Mouse (Mus musculus) naive thymus-derived CD4-positive, alpha-beta T cell, adult 2 months (primary cell): ENCODE measurements around the gene Dido1.

Experiments
- DNase-seq: peaks from one replicate; pipeline ENCODE4 v3.0.0-alpha.2; 2011; ENCODE audit warnings: low read depth

The Dido1 gene

DNA sequence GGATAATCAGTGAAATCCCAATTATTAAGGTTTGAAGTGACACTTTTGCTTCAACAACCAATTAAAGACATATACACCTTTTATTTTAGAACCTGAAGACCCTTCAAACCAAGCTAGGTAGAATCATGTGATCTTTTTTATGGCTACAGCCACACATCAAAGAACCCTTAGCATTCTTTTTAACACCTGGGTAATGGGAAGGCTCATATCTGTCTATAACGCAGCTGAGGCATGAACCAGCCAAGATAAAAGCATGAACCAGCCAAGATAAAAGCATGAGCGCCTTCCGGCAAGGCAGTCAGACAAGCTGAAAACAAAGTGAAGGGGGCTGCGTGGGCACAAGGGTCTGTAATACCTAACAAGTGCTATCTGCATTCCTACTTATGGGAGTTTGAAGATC lies 25.8 kb downstream of the Dido1 start:
- no peak for DNase-seq

DNA sequence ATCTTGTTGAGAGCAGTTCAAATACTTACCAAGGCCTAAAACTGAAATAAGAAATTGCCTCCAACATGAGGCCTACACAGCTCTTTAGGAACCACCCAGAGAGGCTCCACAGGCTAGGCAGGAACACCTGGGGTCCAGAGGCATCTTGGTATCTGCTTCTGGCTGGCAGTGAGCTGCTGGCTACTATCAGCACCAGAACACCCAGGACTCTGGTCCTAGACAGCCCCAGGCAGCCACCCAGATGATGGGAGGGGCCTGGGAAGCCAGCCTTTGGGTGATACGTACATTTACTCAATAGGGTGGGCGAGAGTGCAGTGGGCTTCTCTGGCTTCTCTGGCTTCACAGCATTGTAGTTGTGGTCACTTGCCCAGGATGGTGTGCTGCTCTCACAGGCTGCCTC lies 26.3 kb downstream of the Dido1 start:
- DNase-seq = no peak

DNA sequence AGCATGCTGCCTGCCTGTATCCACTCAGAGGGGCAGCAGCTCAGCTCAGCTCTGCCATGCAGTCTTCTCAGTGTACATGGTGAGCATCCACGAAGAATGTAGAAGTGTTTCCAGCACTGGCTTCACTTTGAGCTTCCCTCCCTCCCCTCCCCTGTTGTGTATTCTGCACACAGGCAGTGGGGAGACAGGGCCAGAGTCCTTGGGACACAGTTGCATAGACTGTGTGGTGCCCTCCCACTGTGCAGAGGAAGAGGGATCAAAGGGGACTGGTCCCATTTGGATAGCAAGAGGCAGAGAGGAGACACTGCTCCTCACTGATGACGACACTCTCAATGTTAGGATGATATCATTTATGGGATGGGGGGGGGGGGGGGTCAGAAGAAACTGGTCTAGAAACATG lies 28.6 kb downstream of the Dido1 start:
- DNase-seq = no peak

DNA sequence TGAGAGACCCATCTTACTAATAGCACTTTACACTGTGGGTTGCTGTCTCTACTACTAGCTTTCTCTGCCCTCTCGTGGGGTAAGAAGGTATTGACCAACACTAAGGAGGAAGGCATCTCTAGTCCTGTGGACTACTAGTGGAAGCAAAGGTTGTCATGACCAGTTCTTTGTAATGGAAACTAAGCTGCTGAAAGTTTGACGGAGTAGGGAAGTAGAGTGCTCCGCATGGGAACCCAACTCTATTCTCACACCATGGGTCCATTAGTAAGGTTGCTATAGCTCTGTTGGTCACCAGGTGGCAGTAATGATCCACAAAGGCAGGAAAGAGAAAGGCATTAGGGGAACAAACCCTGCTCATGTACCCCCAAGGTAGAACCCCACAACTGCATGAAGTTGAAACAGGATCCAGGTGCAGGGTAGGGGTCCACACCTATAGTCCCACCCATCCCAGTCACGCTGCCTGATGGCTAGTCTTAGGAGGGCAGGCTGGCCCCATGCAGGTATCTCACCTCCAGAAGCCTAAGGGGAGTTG lies 31.1 kb downstream of the Dido1 start:
- DNase-seq = peak; percentile 88

DNA sequence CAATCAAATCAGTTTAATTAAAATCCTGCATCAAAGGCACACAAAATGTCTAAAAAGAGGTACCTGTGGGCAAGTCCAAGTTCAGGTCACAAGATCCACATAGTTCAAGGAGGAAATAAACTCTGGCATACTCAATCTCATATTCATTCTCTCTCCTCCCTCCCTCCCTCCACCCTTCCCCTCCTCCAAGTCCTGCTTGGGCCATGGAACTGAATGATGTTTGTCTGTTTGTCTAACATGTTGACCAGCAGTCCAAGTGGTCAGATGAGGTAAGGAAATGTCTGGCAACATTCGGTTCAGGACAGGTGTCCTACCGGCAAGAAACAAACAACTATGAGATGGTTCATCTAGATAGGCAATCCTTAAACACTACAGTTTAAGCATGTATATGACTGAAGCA lies 33.1 kb downstream of the Dido1 start:
- no peak for DNase-seq

DNA sequence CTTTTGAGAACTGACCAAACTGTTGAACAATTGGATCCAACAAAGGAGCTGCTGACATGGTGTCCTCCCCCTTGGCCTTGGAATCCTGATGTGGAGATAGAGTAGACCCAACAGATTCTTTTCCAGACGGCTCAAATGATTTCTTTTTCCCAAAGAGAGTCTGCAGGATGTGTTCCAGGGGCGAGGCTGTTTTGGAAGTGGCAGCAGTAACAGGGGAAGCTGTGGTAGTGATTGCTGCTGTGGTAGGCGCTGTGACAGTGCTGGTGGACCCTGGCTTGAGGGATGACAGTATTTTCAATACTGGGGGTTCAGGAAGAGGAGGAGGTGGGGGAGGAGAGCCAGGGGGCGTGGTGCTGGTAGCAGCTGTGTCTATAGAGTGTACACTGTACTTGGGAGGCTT lies 47.8 kb downstream of the Dido1 start:
- no peak for DNase-seq

DNA sequence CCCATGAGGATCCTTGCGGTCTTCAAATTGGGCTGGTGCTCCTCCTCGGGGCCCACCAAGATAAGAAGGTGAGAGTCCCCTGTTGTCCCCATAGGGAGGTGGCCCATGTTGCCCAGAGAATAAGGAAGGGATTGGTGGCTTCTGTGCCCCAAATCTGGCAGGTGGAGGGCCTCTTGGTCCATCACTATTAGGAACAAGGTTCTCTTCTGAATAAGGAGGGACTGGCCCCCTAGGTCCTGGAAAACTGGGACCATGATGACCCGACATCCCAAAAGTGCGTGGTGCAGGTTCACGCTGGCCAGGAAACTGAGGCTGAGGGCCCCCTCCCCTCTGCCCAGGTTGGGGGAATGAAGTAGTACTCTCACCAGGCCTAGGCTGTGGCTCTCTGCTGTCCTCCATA lies 49.3 kb downstream of the Dido1 start:
- DNase-seq = no peak

DNA sequence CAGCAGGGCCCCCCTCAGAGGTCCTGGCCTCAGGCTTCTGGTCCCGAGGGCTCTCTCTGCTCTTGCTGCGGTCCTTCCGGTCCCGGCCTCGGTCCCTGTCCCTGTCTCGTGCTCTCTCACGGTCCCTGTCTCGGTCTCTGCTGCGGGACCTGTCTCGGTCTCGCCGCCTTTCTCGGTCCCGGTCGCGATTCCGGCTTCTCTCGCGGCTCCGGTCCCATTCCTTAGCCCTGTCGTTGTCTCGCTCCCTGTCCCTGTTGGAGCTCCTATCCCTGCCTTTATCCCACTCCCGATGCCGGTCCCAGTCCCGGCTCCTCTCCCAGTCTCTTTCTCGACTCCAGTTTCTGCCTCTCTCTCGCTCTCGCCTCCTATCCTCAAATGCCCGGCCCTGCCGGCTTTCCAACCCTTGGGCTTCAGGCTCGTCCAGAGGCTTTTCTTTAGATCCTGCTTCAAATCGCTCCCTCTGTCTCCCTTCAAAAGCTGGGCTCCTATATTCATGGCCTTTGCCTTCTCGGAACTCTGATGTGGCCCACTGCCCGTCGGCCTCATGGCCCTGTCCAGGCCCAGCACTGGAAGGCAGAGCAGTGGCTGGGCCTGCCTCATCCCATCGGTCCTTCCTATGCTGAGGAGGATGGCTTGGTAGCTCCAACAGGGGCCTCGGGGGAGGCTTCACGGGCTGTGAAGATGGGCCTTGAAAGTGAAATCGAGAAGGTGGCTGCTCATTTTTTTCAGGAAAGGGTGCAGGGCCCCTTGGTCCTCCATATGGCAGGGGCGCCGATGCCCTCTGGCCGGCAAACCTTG lies 50.2 kb downstream of the Dido1 start:
- DNase-seq = no peak

DNA sequence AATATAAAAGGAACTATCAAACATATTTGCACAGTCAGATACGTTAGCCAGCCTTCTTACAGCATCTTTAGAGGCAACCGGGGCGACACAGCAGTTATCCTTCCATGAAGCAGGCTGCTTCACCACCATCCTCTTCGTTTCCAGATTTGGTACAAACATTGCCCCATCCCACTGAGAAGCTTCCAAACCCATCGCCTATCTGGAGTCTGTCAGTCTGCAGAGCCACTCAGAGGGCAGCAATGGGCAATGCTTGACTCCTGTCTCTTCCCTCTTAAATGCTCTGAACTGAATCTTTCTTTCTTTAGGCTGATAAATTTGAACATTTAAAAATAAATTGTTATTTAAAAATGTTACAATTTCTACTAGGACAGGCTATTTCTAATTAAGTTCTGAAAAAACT lies 51.4 kb downstream of the Dido1 start:
- no peak for DNase-seq

DNA sequence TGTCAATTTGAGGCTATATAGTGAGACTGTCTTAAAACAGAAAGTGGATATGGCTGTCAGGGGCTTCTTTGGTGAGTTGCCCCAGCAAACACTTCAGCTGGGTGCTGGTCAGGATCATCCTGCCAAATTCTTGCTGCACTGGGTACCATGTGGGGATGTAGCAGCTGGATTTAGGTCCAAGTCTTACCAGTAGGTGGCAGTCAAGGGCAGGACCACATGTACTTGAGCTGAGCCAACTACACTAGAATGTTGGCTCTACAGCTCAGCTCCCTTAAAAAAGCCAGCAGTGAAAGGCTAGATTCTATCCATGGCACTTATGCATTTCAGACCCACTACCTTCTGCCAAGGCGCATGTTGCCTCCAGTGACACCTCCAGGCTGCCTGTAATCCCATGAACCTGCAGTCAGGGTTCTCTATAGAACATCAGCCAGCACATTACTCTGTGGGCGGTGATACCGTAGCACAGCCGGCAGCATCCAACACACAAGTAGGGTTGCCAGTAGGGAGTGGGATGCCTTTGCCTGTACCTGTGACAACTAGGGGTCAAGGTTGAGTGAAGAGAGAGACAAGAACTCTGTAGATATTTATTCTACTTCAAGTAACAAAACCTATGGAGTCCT lies 52.3 kb downstream of the Dido1 start:
- DNase-seq = peak; percentile 86

DNA sequence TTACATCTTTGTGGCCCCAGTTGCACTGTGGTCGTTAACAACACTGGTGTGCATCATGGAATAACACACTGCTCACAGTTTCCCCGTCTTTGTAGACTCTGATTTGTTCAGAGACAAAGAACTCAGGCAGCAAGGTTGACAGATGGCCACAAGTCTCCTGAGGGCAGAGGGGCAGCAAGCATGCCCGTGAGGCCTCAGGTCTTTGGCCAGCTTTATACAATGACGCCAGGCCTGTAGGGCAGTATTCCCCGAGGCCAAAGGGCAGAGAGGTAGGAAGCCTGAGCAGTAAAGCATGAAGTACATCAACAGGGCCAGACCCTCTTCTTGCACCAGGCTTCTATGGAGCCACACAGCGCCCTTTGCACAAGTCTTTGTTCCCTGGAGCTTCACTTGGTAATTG lies 54.6 kb downstream of the Dido1 start:
- no peak for DNase-seq

DNA sequence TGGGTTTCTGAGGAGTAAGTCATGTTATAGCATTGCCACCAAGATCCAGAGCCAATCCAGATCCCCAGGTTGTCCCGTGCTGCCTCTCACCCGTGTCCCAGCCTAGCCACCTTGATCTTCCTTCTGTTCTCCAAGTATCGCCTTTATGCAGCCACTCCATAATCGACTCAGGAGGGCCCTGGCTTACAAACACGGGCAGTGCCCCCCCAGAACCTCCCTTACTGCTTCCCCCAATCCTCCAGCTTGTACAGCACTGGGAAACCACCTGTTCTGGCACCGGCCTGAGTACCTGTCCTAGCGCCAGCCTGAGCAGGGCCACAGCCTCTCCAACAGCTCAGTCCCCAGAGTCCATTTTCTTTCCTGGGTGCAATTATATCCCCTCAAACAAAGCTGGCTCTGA lies 55.1 kb downstream of the Dido1 start:
- DNase-seq = no peak

DNA sequence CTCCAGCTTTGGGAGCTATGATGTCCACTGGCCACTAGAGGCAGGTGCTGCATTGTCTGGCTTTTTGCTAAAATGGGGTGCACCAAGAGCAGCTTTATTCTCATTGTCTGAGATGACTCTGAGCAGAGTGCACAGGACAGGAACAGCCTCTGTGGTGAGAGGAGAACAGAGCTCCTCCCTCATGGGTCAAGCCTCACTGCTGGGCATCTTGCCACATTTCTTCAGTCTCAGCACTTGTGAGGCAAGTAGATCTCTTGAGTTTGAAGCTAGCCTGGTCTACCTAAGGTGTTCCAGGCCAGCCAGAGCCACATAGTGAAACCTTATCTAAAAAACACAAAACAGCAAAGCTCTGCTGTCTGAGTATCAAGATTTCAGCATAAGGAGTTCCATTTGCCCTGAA lies 63.0 kb downstream of the Dido1 start:
- no peak for DNase-seq

DNA sequence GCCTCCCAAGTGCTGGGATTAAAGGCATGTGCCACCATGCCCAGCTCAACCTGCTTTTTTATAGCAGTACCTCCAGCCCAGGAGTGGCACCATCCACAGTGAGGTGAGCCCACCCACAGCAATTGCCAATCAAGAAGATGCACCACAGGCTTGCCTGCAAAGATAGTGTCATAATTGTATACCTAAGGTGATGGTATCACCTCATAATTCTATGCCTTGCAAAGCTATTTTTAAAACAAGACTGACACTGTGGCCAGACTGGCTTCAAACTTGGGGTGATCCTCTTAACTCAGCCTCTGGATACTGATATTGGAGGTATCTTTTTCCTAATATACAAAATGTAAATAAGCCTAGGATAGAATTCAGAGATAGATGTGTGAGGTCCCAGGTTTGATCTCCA lies 66.2 kb downstream of the Dido1 start:
- no peak for DNase-seq

DNA sequence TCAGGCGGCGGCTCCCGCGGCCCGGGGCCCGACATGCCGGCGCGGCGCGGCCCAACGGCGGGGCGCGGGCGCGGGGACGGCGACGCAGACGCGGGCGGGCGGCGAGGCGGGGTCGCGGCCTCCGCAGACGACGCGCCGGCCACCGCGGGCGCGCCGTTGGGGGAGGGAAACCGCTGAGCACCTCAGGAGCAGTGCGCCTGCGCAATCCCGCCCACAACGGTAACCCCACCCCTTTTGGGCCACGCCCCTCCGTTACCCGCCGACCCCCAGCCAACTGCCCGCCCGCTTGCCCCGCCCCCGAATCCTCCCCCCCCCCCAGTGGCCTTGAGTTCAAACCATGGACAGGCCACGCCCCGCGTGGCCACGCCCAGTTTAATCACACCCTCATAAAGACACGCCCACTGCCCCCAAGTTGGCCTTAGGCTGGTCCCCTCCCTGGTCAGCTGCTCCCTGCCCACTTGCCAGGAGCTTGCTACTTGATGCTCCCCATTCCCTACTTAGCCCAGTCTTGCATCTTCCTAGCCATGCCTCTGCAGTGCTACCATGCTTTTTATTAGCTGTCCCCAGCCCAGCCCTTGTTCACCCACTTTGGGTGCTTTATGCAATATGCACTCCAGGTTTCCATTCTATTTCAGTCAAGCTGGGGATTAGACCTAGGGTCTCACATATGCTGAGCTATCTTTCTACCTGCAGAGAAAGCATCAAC lies 67.1 kb downstream of the Dido1 start, which contains the start of gene Tcfl5:
Gene Tcfl5, minus strand, starts transcription at position 154 of the 706 bp plus-strand sequence.
- no peak for DNase-seq

DNA sequence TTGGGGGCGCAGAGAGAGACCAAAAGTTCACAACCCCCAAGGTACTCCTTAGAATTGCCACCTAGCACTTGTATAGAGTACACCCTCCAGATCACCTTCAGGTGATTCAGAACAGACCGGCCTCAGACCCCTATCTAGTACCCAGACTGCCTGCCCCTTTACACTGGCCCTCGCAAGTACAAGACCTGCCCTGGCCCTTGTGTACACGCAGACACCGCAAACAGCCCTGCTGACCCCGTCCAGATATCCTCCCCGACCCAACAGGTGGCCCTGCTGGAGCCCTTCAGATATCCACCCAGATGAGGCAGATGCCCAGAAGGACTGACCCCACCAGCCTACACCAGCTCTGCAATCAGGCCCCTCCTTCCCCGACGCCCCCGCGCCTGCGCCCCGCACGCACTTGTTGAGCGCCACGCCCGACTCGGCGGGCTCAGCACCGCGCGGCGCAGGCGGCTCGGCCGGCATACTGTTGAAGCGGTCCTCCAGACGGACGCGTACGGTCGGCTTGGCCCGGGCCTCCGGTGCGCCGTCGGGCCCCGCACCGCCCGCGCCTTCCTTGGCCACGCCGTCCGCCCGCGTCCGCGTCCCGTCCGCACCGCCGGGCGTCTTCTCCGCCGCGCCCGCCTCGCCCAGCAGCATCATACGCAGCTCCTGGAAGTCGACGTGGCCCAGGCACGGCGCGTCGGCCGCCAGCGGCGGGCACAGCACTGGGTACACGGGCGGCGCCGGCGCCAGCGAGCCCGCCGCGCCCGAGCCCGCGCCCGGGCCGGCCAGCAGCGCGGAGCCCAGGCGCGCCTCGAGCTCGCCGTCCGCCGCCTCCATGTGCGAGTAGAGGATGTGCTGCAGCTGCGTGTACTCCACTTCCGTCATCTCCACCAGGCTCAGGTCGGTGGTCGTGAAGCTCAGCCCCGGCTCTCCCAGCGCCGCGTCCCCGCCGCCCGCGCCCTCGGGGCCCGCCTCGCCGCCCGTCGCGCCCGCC lies 67.9 kb downstream of the Dido1 start:
- DNase-seq = no peak

DNA sequence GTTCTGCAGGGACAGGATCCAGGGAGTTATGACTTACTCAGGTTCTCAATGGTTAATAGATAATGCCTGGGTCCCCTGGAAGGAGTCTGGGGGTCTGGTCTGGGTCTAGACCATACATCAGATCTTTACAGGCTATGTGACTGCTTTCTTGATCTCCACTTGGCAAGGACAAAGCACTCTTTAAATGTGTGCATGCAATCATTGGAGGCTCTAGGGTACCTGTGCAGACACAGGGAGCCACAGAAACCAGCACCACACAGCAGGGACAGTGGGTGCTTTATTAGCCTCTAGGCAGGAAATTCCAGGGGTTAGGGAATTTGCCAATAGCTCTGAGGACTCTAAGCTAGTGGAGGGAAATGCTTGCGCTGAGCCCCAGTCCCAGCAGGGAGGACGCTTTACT lies 97.9 kb downstream of the Dido1 start:
- no peak for DNase-seq

DNA sequence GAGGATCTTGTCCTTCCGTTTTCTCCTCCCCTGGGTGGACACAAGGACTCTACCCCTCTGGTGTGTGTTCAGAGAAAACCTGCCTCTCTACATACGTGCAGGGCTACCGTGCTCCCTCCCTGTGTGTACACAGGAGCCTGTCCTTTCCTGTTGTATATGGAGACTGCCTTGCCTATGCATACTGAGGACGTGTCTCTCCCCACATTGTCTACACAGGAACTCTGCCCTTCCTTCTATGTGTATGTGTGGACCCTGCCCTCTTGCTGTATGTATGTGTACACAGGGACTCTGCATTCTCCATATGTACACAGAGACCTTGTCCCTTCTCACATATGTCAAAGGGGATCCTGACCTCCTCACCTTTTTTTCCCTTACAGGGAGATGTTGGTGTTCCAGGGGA lies 99.5 kb downstream of the Dido1 start:
- no peak for DNase-seq
